Mouse (Mus musculus) E14TG2a.4 (cell line): ENCODE measurements around the gene Gcgr.

ENCODE experiments used
- CTCF ChIP-seq: conservative IDR thresholded peaks from 2 replicates; pipeline ENCODE4 v1.5.1; 2014; ENCODE audit warnings: low read length
- NANOG ChIP-seq: IDR thresholded peaks from 2 replicates; pipeline ENCODE4 v1.6.1; 2014; ENCODE audit warnings: borderline replicate concordance, low read length, mixed read lengths
- POU5F1 ChIP-seq: IDR thresholded peaks from 2 replicates; pipeline ENCODE4 v1.6.1; 2014; ENCODE audit warnings: low read length, borderline replicate concordance

DNA sequence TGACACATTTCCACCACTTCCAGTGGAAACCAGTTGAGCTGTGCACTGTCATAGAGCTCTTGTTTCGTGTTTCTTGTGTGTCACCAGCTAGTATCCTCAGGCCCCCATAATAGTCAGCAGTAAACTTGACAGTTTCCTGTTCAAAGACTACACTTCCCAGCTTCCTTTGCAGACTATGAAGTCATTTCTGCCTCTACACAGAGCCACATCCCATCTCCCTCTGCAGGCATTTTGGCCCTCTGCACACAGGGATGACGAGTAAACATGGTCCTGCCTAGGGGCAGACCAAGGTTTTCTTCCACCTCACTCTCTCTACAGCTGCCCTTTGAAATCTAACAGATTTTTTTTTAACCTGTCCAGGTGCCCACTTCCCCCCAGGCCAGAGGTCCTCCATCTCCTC lies 17.0 kb downstream of the Gcgr start:
- TF ChIP-seq CTCF (no peak), NANOG (no peak), POU5F1 (no peak)
